Mouse (Mus musculus) lung, postnatal 0 days (tissue): ENCODE measurements around the gene Gm10837. TPM values are rescaled to one million over a fixed set of nuclear protein-coding genes. Genes with fewer than 3 reads are reported as not detected.
"Not testable (repeated sequence)": the region's sequence is repeated elsewhere in the genome, so short reads cannot be mapped to it uniquely, and the experiment has no call there.

Experiments
- ATAC-seq: fragments of 200-750 bp; cut with Nextera tagmentation; 2 replicates; pipeline ENCODE4 v1.8.0; 2017; ENCODE audit warnings: moderate library complexity
- DNase-seq: peaks from one replicate; pipeline ENCODE4 v3.0.0-alpha.2; 2016; ENCODE audit warnings: low spot score
- H3K27ac ChIP-seq: fragments of 300-500 bp; sonication (generic); 2 replicates; pipeline ENCODE4 v1.5.1; 2014; ENCODE audit warnings: antibody characterized with exemption, mild to moderate bottlenecking, low read length, mixed read lengths
- H3K27me3 ChIP-seq: fragments of 300-500 bp; sonication (generic); replicated peaks from 2 replicates; pipeline ENCODE4 v1.6.1; 2014; ENCODE audit warnings: low read length, mixed read lengths; ENCODE audit not compliant: insufficient read depth
- H3K36me3 ChIP-seq: fragments of 300-500 bp; sonication (generic); 2 replicates; pipeline ENCODE4 v1.6.1; 2014; ENCODE audit warnings: low read length, mixed read lengths; ENCODE audit not compliant: insufficient read depth
- H3K4me1 ChIP-seq: fragments of 300-500 bp; sonication (generic); 2 replicates; pipeline ENCODE4 v1.6.1; 2014; ENCODE audit warnings: antibody characterized with exemption, low read depth, low read length, mixed read lengths; ENCODE audit not compliant: insufficient read depth
- H3K4me2 ChIP-seq: fragments of 300-500 bp; sonication (generic); replicated peaks from 2 replicates; pipeline ENCODE4 v1.6.1; 2014; ENCODE audit warnings: low read depth, mild to moderate bottlenecking, low read length, moderate library complexity, mixed read lengths
- H3K4me3 ChIP-seq: fragments of 300-500 bp; sonication (generic); 2 replicates; pipeline ENCODE4 v1.5.1; 2014; ENCODE audit warnings: low read depth, low read length
- H3K9ac ChIP-seq: fragments of 300-500 bp; sonication (generic); replicated peaks from 2 replicates; pipeline ENCODE4 v1.6.1; 2014; ENCODE audit warnings: low read depth, mild to moderate bottlenecking
- H3K9me3 ChIP-seq: fragments of 300-500 bp; sonication (generic); 2 replicates; pipeline ENCODE4 v1.6.1; 2016; ENCODE audit warnings: low read length, mixed read lengths
- CTCF ChIP-seq: IDR thresholded peaks from 2 replicates; pipeline ENCODE4 v1.5.1; 2016; ENCODE audit warnings: antibody characterized with exemption, mild to moderate bottlenecking
- EP300 ChIP-seq: IDR thresholded peaks from 2 replicates; pipeline ENCODE4 v1.6.1; 2016; ENCODE audit warnings: antibody characterized with exemption, mild to moderate bottlenecking, control low read depth
- WGBS: fragments of 180-500 bp; shearing (Covaris S2); extraction: QIAGEN DNeasy Blood & Tissue Kit; methylation state at CpG from one replicate; pipeline ENCODE4 v1.1.7; 2014; 5-methylcytosine and 5-hydroxymethylcytosine counted together
- polyA plus RNA-seq: library from polyadenylated mRNA; unstranded; fragments of >200 nt; fragmentation: Nextera tagmentation; extraction: Ambion mirVana; gene quantifications from 2 replicates; pipeline ENCODE4 v1.2.1, GENCODE M21; 2015

Gene Gm10837
- polyA plus RNA-seq, 1 experiment from 2014 or later, result not detected

DNA sequence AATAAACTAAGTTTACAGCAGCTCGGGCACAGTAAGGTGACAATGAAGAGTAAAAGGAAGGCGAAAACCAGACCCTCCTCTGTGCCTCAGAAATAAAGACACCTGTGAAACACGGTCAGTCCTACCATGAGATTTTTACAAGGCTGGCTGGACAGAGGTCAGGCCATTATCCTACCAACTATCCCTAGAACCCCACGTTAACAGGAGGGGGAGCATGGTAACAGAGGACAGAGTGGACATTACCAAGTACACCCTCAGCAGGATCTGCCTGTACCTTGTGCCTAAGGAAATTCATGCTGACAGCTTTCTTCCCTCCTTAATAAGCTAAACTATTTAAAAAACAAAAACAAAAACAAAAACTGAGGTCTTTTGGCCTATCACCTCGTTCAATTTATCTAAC lies 30.2 kb upstream of the Gm10837 start:
- Histone ChIP-seq H3K4me1 (0 out of 2 replicates have a peak, but pooled peaks cover 7% of the 10 kb centered on the region), H3K4me3 (no peak overlapping the region), H3K36me3 (no peaks in the 10 kb centered on the region), H3K27ac (no peak overlapping the region), H3K4me2 (no peak overlapping the region), H3K27me3 (peaks cover 56% of the 10 kb centered on the region), H3K9ac (no peak overlapping the region), H3K9me3 (no peaks in the 10 kb centered on the region)
- WGBS, result 45% methylated on average over 5 of the region's 5 CpGs
- TF ChIP-seq EP300, result no peak
- TF ChIP-seq CTCF, result no peak
- ATAC-seq (no peak), DNase-seq (no peak)

GRCm38 (mm10) chr14:122461500-122461899 lies 28.9 kb upstream of the Gm10837 start:
- WGBS, result 30% methylated on average over 3 of the region's 3 CpGs
- DNase-seq (no peak), ATAC-seq (no peak)
- TF ChIP-seq EP300, result no peak
- TF ChIP-seq CTCF, result no peak
- 0 out of 2 replicates have a peak, but pooled peaks cover 7% of the 10 kb centered on the region for H3K4me1 ChIP-seq
- no peak overlapping the region for H3K9ac ChIP-seq
- H3K27ac ChIP-seq, result no peak overlapping the region
- H3K4me3 ChIP-seq, result no peak overlapping the region
- H3K4me2 ChIP-seq, result no peak overlapping the region
- H3K9me3 ChIP-seq, result no peaks in the 10 kb centered on the region
- H3K36me3 ChIP-seq, result no peaks in the 10 kb centered on the region
- peaks cover 61% of the 10 kb centered on the region for H3K27me3 ChIP-seq

DNA sequence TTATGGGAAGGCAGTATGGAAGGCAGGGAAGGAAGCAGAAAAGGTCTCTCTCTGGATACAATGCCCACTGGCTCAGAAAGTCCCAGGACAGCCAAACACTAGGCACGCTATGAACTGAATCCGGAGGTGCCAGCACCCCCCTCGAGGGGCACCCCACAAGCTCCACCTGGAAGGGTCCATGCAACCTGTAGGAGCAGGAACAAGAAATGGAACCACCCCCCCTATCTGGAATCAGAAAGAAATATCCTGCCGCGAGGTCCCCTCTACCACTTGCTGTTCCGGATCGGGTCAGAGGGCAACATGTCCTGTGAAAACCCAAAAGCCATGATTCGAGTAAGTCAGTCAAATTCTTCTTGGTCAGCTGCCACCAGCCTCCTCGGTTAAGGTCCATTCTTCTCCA lies 28.4 kb upstream of the Gm10837 start:
- Histone ChIP-seq H3K9me3 (no peaks in the 10 kb centered on the region), H3K36me3 (no peaks in the 10 kb centered on the region), H3K27me3 (peaks cover 65% of the 10 kb centered on the region), H3K4me3 (no peak overlapping the region), H3K4me1 (0 out of 2 replicates have a peak, but pooled peaks cover 7% of the 10 kb centered on the region), H3K4me2 (no peak overlapping the region), H3K27ac (no peak overlapping the region), H3K9ac (no peak overlapping the region)
- no peak for TF ChIP-seq CTCF
- TF ChIP-seq EP300, result no peak
- DNase-seq, result no peak
- WGBS, result 33% methylated on average over 9 of the region's 9 CpGs
- no peak for ATAC-seq

GRCm38 (mm10) chr14:122462689-122463079 lies 27.7 kb upstream of the Gm10837 start:
- Histone ChIP-seq H3K27me3 (peaks cover 72% of the 10 kb centered on the region), H3K4me1 (0 out of 2 replicates have a peak, but pooled peaks cover 7% of the 10 kb centered on the region), H3K9me3 (no peaks in the 10 kb centered on the region), H3K36me3 (no peaks in the 10 kb centered on the region), H3K27ac (no peak overlapping the region), H3K4me2 (no peak overlapping the region), H3K9ac (no peak overlapping the region), H3K4me3 (no peak overlapping the region)
- no peak for TF ChIP-seq EP300
- TF ChIP-seq CTCF, result no peak
- ATAC-seq, result no peak
- WGBS, result 25% methylated on average over 17 of the region's 17 CpGs
- DNase-seq, result no peak

- H3K4me1 ChIP-seq, result 0 out of 2 replicates have a peak, but pooled peaks cover 7% of the 10 kb centered on the region
- no peak for DNase-seq
- no peaks in the 10 kb centered on the region for H3K36me3 ChIP-seq
- peak overlapping the region; percentile 49 for H3K4me3 ChIP-seq
- H3K27ac ChIP-seq, result no peak overlapping the region
- peak overlapping the region; percentile 83 for H3K4me2 ChIP-seq
- 2% methylated on average over 31 of the region's 40 CpGs for WGBS
- no peaks in the 10 kb centered on the region for H3K9me3 ChIP-seq
- TF ChIP-seq EP300 (no peak), CTCF (no peak)
- no peak for ATAC-seq
- H3K9ac ChIP-seq, result no peak overlapping the region
- peaks cover 77% of the 10 kb centered on the region for H3K27me3 ChIP-seq
These were observed 27.2 kb upstream of the Gm10837 start for GRCm38 (mm10) chr14:122463080-122463691.

- not testable (repeated sequence) for H3K4me1 ChIP-seq, H3K9ac ChIP-seq, H3K9me3 ChIP-seq, DNase-seq, H3K36me3 ChIP-seq, H3K27ac ChIP-seq
- ATAC-seq, result peak; percentile 64
- H3K4me3 ChIP-seq, result peak overlapping the region; percentile 49
- peak overlapping the region; percentile 83 for H3K4me2 ChIP-seq
- 3% methylated on average over 55 of the region's 58 CpGs for WGBS
- H3K27me3 ChIP-seq, result peaks cover 84% of the 10 kb centered on the region
These were observed 26.5 kb upstream of the Gm10837 start for GRCm38 (mm10) chr14:122463734-122464341.
